Mouse (Mus musculus): Measurements from ENCODE around the gene B230307C23Rik.

The B230307C23Rik gene

GRCm38 (mm10) chr16:97996616-97997382 is at the start of gene B230307C23Rik:
TSS of gene B230307C23Rik (plus strand) at chr16:97997315.
- DNase-seq (ENCODE audit: low read depth, low spot score): peak; percentile 97

GRCm38 (mm10) chr16:97948836-97949235 is 48.3 kb upstream of the B230307C23Rik start:
- DNase-seq (ENCODE audit: low read depth, low spot score): no peak

- no peak for DNase-seq (ENCODE audit: low read depth, low spot score)
Observed at GRCm38 (mm10) chr16:97950061-97950460, 47.1 kb upstream of the B230307C23Rik start.

GRCm38 (mm10) chr16:97952371-97952770 is 44.7 kb upstream of the B230307C23Rik start:
- DNase-seq (ENCODE audit: low read depth, low spot score): no peak

DNA sequence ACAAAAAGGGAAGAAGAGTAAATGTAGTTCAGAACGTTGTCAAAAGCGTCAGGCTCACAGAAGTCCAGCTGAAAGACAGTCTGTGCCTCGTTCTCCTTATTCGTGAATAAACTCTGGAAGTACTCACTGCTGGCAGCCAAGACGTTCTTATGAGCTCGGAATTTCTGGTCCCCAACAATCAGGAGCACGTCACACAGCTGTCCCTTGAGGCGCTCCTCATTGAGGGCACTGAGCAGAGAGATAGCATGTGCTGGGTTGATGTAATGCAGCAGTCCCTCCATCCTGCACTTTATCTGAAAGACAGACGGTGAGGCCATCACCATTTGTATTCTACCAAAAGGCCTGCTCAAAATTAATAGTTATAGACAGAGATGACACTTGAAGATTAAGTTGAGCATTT is 44.3 kb upstream of the B230307C23Rik start:
- no peak for DNase-seq (ENCODE audit: low read depth, low spot score)

DNA sequence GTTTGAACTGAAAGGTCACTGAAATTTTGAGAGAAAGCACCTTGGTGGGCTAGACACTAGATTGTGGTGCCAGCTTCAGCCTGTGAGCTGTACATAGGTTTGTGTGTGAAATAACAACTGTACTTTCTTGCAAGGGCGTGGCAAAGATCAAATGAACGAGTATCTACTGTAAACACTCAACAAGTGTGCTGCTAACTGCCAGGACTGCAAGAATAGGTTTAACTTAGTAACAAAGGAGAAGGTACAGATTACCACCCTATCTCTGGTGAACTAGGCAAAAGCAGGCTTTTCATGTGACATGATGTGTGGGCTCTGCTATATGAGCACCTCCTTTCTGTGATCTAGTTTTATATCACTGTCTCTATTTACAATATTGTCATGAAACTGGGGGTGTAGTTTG is 43.8 kb upstream of the B230307C23Rik start:
- no peak for DNase-seq (ENCODE audit: low read depth, low spot score)

DNA sequence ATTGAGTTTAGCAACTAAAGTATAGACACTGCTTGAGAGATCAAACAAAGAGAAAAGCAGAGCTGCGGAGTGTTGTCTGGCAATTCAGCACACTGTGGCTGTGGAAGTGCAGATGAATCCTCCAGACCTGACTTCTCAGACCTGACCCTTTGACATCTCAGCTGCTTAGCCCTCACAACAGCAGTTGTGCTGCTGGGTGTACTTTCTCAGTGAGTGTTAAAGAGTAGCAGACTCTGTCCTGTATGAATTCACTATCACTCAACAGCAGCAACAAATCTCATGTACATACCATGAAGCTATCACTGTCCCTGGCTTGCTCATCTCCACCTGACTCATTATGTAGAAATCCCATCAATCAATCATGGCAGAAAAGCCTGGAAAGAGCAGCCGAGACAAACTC is 41.1 kb upstream of the B230307C23Rik start:
- DNase-seq (ENCODE audit: low read depth, low spot score): no peak

GRCm38 (mm10) chr16:97957626-97958025 is 39.5 kb upstream of the B230307C23Rik start:
- DNase-seq (ENCODE audit: low read depth, low spot score): no peak

- DNase-seq (ENCODE audit: low read depth, low spot score): no peak
Observed at GRCm38 (mm10) chr16:97958401-97958973, 38.6 kb upstream of the B230307C23Rik start.

DNA sequence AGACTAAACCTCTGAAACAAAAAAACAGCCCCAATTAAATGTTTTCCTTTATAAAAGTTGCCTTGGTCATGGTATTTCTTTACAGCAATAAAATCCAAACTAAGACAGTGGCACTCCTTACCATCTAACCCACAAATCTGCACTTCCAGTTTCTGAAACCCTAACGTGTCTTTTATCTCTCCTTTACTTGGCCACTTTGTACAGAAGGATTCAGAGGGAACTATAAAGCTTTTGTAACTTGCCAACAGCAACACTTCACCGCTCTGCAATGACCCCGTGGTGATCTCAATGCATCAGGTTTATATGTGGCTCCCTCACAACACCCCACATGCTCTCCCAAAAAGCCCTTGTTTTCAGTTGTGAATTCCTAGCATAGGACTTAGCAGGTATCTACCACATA is 36.8 kb upstream of the B230307C23Rik start:
- no peak for DNase-seq (ENCODE audit: low read depth, low spot score)

DNA sequence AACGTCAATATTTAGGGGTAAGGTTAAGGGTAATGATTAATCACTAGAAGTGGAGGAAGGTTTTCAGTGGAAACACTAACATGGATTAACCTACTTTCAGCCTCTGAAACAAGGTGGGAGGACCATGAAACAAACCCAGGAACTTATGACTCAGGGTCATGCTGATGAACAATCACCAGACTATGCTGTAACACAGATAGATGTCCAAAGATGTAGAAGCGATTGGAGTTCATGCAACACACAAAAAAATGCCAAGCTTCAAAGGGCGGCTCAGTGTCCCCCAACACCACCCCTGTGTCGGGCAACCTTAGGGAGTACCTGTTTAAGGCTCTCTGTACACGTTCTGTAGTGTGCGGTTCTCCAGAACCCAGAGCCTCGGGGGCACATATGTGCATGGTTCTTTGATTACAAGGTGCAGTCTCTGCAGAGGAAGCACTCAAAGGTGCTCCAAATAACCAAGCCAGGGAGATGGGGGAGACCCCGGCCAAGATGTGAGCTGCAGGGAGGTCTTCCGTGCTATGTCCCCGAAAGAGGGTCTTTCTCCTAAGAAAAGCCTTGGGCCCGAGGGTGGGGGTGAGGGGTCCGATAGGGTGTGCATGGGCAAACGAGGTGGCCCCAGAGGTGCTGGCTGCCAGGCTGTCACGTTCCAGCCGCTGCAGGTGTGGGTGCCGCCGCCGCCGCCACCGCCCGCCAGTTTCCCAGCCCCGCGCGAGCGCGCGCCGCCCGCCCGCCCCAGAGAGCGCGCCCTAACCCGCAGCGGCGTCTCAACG is 35.5 kb upstream of the B230307C23Rik start:
- no peak for DNase-seq (ENCODE audit: low read depth, low spot score)

GRCm38 (mm10) chr16:97962151-97962948 is 34.8 kb upstream of the B230307C23Rik start, which contains the start of the genes C2cd2 and Zbtb21:
TSS of gene C2cd2 (minus strand) at chr16:97962598.
TSS of gene Zbtb21 (minus strand) at chr16:97962622.
- peak; percentile 97 for DNase-seq (ENCODE audit: low read depth, low spot score)

DNA sequence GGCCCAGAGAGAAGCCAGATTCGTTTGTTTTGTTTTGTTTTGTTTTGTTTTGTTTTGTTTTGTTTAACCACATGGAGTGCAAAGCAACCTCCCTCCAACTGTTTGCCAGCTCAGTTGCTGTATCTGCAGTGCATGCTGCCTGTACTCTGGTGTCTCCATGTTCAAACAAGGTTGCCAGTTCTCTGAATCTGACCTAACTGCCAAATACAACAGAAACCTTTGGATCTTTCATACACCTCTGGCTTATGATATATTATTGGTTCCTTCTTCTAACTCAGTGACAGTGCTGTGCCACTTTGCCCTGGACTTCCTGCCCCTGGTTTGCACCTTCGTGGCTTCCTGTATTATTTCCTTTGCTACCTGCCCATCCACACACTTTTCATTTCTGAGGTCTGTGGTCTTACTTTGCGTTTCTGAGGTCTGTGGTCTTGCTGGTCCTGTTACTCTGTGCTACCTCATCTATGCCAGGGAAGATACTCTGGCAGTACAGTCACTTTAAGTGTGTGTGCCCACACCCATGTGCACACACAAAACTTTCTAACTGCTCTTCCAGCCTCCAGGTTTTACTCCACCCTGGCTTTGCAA is 33.1 kb upstream of the B230307C23Rik start:
- peak; percentile 21 for DNase-seq (ENCODE audit: low read depth, low spot score)

- no peak for DNase-seq (ENCODE audit: low read depth, low spot score)
Observed at GRCm38 (mm10) chr16:97977277-97977676, 19.8 kb upstream of the B230307C23Rik start.

- DNase-seq (ENCODE audit: low read depth, low spot score): no peak
Observed at GRCm38 (mm10) chr16:97977722-97978121, 19.4 kb upstream of the B230307C23Rik start.

GRCm38 (mm10) chr16:97981362-97981761 is 15.8 kb upstream of the B230307C23Rik start:
- DNase-seq (ENCODE audit: low read depth, low spot score): no peak

DNA sequence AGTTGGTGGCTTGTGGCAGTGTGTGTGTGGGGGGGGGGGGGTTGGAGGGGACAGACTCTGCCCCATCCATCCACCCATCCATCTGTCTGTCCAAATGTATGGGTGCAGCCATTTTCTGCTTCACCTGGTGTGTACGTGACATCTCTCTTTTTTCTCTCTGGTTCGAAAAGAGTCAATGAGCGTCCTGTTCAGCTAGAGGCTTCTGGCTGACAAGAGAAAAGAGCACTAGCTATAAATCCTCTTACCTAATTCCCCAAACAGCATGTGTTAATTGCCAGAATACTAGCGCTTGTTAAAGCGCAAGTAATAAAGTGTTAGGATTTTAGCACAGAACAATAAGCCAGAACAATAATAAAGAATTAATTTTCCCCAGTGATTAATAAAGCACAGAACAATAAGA is 12.5 kb upstream of the B230307C23Rik start:
- DNase-seq (ENCODE audit: low read depth, low spot score): no peak

GRCm38 (mm10) chr16:97991517-97991916 is 5.6 kb upstream of the B230307C23Rik start:
- peak; percentile 58 for DNase-seq (ENCODE audit: low read depth, low spot score)

GRCm38 (mm10) chr16:97992477-97992876 is 4.6 kb upstream of the B230307C23Rik start:
- peak; percentile 46 for DNase-seq (ENCODE audit: low read depth, low spot score)

- no peak for DNase-seq (ENCODE audit: low read depth, low spot score)
Observed at GRCm38 (mm10) chr16:97995849-97996615, 1.1 kb upstream of the B230307C23Rik start.

Data from A20 (cell line).